Mouse (Mus musculus) ovary, postnatal 14 days (tissue): ENCODE data around the gene Nceh1.

Experiments
- DNase-seq: peaks from one replicate; pipeline ENCODE4 v3.0.0; 2022; ENCODE audit warnings: low spot score

The Nceh1 gene

DNA sequence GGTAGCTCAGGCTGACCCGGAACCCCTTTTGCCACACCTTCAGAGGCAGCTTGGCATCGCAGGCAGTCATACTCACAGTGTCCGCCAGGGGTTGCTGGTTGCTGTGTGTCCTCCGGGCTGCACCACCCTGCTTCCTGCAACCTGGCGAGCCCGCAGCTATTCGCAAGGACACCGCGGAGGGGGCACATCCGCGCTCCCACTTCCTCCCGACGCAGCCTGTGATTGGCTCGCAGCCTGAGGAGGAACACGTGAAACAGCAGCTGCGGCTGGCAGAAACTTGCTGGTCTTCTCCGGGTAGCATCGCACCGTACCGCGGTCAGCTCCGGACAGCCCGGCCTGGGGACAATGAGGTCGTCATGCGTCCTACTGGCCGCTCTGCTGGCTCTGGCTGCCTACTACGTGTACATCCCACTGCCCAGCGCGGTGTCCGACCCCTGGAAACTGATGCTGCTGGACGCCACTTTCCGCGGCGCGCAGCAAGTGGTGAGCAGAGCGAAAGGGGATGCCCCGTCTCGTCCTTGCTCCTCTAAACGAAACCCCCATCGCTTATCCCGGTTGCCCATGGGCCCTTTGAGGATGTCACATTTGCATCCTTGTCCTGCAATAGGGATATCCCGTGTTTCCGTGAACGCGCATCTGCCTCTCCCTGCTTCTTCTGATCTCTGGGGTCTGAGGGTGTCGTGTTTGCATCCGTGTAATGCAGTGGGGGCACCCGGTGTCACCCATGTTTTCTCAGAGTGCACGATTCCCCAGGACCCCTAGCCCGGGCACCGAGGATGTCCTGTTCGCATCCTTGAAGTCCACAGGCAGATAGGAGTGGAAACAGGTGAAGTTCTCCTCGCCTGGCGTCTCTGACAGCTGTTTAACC, at the start of gene Nceh1:
Gene Nceh1 (plus strand): TSS at position 233 of the 868 bp plus-strand sequence.
- DNase-seq: peak; percentile 87

GRCm38 (mm10) chr3:27140101-27140500, 42.7 kb upstream of the Nceh1 start:
- DNase-seq: no peak

GRCm38 (mm10) chr3:27143570-27143969, 39.2 kb upstream of the Nceh1 start:
- no peak for DNase-seq

GRCm38 (mm10) chr3:27145733-27146132, 37.0 kb upstream of the Nceh1 start:
- no peak for DNase-seq

- no peak for DNase-seq
These were observed 29.5 kb upstream of the Nceh1 start for GRCm38 (mm10) chr3:27153191-27153671.

GRCm38 (mm10) chr3:27153701-27154209, 29.0 kb upstream of the Nceh1 start, which contains the start of gene Ect2:
Ect2 (minus strand) TSS chr3:27153878.
- peak; percentile 98 for DNase-seq

GRCm38 (mm10) chr3:27154280-27154679, 28.5 kb upstream of the Nceh1 start:
- no peak for DNase-seq

DNA sequence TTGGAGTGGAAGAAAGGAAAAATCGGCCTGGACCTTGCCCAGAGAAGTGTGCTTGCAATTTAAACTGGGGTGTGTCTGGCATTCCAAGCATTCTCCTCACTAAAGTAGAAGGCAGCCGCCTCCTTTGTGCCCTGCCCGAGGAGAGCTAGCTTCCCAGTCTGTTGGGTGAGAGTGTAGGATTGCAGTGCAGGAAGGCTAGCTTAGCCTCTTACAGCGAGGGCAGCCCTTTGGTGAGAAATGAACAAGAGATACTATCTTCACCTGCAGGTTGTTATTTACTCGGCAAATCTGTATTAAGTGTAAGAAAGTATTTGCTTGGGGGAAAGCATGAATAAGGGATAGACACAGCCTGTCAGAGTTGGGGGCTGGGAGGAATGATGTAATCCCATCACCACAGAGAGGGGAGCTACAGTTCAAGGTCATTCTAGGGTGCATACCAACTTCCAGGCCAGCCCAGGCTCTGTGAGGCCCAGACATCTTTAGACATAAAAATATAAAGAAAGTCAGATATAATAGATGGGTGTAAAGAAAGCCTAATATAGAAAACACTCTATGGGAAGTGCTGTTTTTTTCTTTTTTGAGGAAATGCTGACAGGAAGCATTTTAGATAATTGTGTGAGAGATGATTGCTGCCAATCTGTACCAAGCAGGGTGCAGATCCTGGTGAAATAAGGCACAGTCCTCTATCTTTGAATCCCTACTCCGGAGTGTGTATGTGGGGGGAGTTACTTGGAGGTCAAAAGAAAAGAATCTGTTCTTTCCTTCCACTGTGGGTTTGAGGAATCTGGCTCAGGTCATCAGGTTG, 27.5 kb upstream of the Nceh1 start:
- DNase-seq: peak; percentile 11

GRCm38 (mm10) chr3:27155856-27156593, 26.7 kb upstream of the Nceh1 start:
- DNase-seq: no peak

- DNase-seq: no peak
These were observed 26.2 kb upstream of the Nceh1 start for GRCm38 (mm10) chr3:27156594-27156949.

DNA sequence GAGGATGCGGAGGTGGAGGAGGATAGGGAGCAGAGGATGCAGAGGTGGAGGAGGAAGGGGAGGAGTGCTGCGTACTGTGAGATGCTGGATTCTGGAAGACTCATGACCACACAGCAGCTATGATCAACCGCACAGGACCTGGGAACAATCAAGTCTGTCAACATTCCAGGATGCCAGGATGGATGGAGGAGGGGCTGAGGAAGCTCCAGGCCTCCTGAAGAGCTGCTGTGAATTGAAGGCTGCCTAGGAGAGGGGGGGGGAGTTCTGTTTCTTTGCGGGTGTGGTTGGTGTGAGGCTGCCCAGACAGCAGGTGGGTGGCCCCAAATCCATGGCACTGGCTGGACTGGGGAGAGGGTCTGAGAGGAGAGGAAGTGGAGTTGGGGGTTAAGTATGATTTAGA, 23.9 kb upstream of the Nceh1 start:
- DNase-seq: no peak

- no peak for DNase-seq
These were observed 20.9 kb upstream of the Nceh1 start for GRCm38 (mm10) chr3:27161645-27162409.

DNA sequence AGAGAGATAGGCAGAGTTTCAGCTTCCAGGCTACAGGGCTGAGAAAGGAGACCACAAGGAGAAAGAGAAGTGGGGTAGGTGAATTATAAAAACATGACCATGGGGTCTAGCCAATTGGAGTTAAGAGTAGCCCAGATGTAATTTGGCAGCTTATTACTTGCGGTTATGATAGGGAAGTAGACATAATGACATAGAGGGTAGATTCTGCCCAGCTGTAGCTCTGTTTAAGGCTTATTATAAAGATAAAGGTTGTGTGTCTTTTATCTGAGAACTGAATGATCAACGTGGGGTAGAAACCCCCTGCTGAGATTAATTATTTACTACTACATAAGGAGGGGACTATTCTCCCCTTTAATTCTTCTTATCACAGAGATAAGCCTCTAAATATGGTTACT, 20.4 kb upstream of the Nceh1 start:
- no peak for DNase-seq

DNA sequence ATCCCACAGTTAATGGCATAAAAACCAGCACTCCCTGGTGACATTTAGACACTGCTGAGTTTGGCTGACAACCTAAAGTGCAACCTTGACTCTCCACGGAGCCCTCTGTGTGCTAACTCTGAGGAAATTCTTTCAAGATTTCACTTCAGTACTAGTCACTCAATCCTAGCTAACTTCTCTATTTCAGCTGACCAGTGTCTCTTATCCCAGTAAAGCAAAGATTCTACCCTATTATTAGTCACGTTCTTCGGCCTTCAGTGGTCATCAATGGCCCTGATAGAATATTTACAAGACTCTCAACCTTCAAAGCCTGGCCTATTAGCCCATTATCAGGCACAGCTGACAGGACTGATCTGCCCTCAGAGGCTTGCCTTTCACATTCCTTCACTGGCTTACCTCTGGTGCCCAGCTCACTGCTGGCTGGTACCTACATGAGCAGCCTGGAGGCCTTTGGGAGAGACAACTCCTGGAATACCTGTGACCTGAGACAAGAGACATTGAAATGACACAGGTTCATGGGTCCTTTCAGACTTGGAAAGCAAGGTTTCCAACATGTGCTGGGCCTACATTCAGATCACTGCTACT, 17.2 kb upstream of the Nceh1 start:
- no peak for DNase-seq

DNA sequence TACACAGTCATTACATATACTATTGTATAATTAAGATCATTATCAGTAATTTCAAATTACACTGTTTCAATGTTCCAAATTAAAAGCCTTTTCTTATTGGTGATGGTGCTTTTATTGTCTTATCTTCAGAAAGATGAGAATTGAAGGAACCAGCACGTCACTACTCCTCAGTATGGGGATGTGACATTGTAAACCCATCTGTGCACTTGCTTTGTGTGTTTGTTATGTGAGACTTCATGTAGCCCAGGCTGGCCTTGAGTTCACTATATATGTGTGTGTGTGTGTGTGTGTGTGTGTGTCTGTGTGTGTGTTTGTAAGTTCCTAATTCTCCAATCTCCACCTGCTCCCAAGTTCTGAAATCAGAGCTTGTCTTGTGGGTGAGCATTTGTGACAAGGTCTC, 12.5 kb upstream of the Nceh1 start:
- no peak for DNase-seq

DNA sequence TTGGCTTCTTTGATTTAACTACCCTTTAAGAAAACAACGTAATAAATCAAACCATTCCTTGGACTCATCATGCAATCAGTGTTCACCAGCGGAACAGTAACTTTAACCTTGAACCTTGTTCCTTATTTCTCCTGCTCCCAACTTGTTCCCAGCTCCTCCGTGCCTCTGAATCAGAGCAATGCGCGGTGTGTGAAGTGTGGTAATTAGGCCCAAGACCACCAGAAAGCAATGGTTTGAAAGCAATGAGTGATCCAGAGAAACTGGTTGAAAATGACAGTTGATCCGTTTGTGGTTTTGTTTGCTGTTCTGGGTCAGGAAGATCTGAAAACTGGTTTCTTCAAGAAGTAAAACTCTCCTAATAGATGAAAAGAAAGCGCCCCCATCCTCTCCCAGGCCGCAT, 3.1 kb upstream of the Nceh1 start:
- no peak for DNase-seq

- no peak for DNase-seq
These were observed 923 bp downstream of the Nceh1 start for GRCm38 (mm10) chr3:27183601-27184175.

GRCm38 (mm10) chr3:27188386-27188785, 5.6 kb downstream of the Nceh1 start:
- DNase-seq: no peak

DNA sequence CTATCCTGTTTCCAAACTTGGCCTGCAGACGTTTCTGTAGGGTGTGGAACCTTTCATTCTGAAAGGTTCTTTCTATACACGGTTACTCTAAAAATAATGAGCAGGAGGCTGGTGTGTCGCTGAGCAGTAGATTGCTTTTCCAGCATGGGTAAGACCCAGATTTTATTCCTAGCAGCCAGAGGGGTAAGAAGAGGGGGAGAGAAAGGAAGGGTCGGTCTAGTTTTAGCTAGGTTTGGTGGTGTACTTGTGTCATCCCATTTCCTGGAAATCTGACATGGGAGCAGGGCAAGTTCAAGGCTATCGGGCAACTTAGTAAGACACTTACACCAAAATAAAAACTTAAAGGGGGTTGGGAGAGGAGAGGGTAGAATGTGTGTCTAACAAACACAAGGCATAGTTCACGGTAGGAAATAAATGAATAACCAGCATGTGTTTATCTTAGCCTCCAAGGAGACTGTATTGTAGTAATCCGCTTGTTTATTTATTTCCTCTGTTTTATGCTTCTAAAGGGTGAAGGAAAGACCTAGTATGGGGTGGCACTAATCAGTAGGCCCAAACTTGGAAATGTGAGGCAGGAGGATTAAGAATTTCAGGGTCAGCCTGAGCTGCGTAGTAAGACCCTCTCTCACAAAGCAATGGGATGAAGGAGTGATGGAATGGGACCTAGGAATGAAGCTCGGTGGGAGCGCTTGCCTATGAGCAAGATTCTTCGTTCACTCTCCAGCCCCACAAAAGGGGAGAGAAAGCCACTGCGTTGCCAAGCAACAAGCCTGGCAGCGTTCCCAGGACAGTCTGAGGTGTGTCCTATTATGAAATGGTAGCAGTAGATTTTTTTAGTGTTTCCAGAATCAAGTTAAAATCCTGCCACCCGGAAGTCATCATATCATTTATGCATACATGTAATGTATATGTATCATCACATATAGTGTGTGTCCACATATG, 6.8 kb downstream of the Nceh1 start:
- peak; percentile 76 for DNase-seq
